Mouse (Mus musculus) ES-E14 (cell line): ENCODE measurements around the gene Dlx5. TPM values are rescaled to one million over a fixed set of nuclear protein-coding genes. Genes with fewer than 3 reads are reported as not detected.

ENCODE experiments used
- DNase-seq: peaks from one replicate; pipeline ENCODE4 v3.0.0-alpha.2; 2013; ENCODE audit warnings: low read depth, low spot score
- H3K27ac ChIP-seq: 2 replicates; pipeline ENCODE4 v1.5.1; 2012; ENCODE audit warnings: low read depth, mild to moderate bottlenecking, low read length, moderate library complexity, mixed read lengths; ENCODE audit not compliant: poor library complexity, insufficient read depth, severe bottlenecking
- H3K36me3 ChIP-seq: 2 replicates; pipeline ENCODE4 v1.6.1; 2012; ENCODE audit warnings: mild to moderate bottlenecking, low read length, moderate library complexity, mixed read lengths; ENCODE audit not compliant: control insufficient read depth, poor library complexity, insufficient read depth, severe bottlenecking
- H3K4me1 ChIP-seq, 2 experiments: fragments of 150-350 bp in 1 of 2; sonication (generic) in 1 of 2; 2 replicates each; pipeline ENCODE4 v1.6.1; 2012; ENCODE audit warnings: low read length in 2 of 2, mild to moderate bottlenecking in 1 of 2, mixed read lengths in 1 of 2; ENCODE audit not compliant: control insufficient read depth in 2 of 2, insufficient read depth in 2 of 2, poor library complexity in 1 of 2
- H3K4me3 ChIP-seq, 2 experiments: fragments of 150-350 bp in 1 of 2; sonication (generic) in 1 of 2; 2 replicates each; pipeline ENCODE4 v1.5.1; 2012; ENCODE audit warnings: low read length in 2 of 2, low read depth in 1 of 2, mild to moderate bottlenecking in 1 of 2, mixed read lengths in 1 of 2; ENCODE audit not compliant: insufficient read depth in 1 of 2, poor library complexity in 1 of 2, severe bottlenecking in 1 of 2
- H3K9ac ChIP-seq: 2 replicates; pipeline ENCODE4 v1.6.1; 2012; ENCODE audit warnings: low read depth, mild to moderate bottlenecking, low read length, mixed read lengths; ENCODE audit not compliant: poor library complexity, insufficient read depth, severe bottlenecking
- H3K9me3 ChIP-seq: fragments of 150-350 bp; sonication (generic); 2 replicates; pipeline ENCODE4 v1.6.1; 2012; ENCODE audit warnings: low read depth, mild to moderate bottlenecking, low read length; ENCODE audit not compliant: control insufficient read depth, insufficient read depth
- CHD2 ChIP-seq: IDR thresholded peaks from 2 replicates; pipeline ENCODE4 v1.6.1; 2014; ENCODE audit warnings: mild to moderate bottlenecking, low read depth, low read length, inconsistent platforms
- HCFC1 ChIP-seq: IDR thresholded peaks from 2 replicates; pipeline ENCODE4 v1.6.1; 2012; ENCODE audit warnings: low read length, inconsistent platforms, borderline replicate concordance; ENCODE audit not compliant: insufficient read depth
- MAFK ChIP-seq: IDR thresholded peaks from 2 replicates; pipeline ENCODE4 v1.6.1; 2014; ENCODE audit warnings: mild to moderate bottlenecking, low read depth, low read length, inconsistent platforms; ENCODE audit not compliant: insufficient read depth
- ZC3H11A ChIP-seq: IDR thresholded peaks from 2 replicates; pipeline ENCODE4 v1.6.1; 2012; ENCODE audit warnings: low read depth, mild to moderate bottlenecking, inconsistent platforms, low read length, borderline replicate concordance
- ZNF384 ChIP-seq: IDR thresholded peaks from 2 replicates; pipeline ENCODE4 v1.6.1; 2012; ENCODE audit warnings: low read depth, low read length, inconsistent platforms
- in situ Hi-C, 2 experiments: fragments of 600-800 bp; cut with MboI; formaldehyde crosslinking; loops; one replicate each; pipeline ENCODE4 v1.15.1; 2025; ENCODE audit warnings: low sequenced_read_pairs in 2 of 2, inconsistent platforms in 1 of 2; ENCODE audit not compliant: unreplicated experiment in 2 of 2
- total RNA-seq: library from RNA; depleted of rRNA; stranded (reverse); fragments of 300-350 nt; gene quantifications from 2 replicates; pipeline ENCODE4 v1.2.3, GENCODE M21; 2012; rRNA removed

Dlx5 gene
- total RNA-seq, 1 experiment = not detected

DNA sequence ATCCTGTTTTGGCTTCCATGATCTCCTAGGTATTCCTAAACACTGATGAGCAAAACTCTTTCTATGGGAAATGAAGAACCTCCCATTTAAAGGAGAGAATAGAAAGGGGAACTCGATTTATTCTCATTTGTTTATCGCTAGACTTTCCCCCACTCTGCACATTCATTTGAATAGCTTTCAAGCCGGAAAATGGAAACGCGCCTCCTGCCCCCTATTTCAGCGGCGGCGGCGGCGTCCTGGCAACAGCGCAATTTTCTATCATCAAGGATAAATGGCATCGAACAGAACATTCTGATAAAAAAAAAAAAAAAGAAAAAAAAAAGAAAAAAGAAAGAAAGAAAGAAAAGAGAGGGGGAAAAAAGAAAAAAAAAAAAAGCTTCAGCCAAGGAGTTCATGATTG lies 32.1 kb downstream of the Dlx5 start:
- no peaks in the 10 kb centered on the region for H3K9me3 ChIP-seq
- TF ChIP-seq CHD2 (no peak), HCFC1 (no peak), ZNF384 (no peak)
- DNase-seq = no peak
- in situ Hi-C loops = loop anchor here in 1 of 2 experiments (25.0 kb wide), 1 partner anchor 837 kb away; no protein-coding TSS in a partner anchor
- H3K27ac ChIP-seq = no peak overlapping the region
- no peak overlapping the region for H3K9ac ChIP-seq
- no peaks in the 10 kb centered on the region for H3K36me3 ChIP-seq
- no peak overlapping the region for H3K4me3 ChIP-seq
- no peaks in the 10 kb centered on the region for H3K4me1 ChIP-seq

- TF ChIP-seq CHD2 = no peak
- TF ChIP-seq MAFK = no peak
- no peak for TF ChIP-seq HCFC1
- TF ChIP-seq ZC3H11A = no peak
- TF ChIP-seq ZNF384 = no peak
- no peaks in the 10 kb centered on the region for H3K4me1 ChIP-seq
- no peak overlapping the region for H3K9ac ChIP-seq
- H3K36me3 ChIP-seq = no peaks in the 10 kb centered on the region
- no peak for DNase-seq
- no peaks in the 10 kb centered on the region for H3K9me3 ChIP-seq
- no peak overlapping the region for H3K27ac ChIP-seq
- in situ Hi-C loops = no loop called here
- no peak overlapping the region for H3K4me3 ChIP-seq
These were observed 33.3 kb downstream of the Dlx5 start for GRCm38 (mm10) chr6:6848541-6848940.

GRCm38 (mm10) chr6:6833301-6833700 lies 48.6 kb downstream of the Dlx5 start:
- Histone ChIP-seq H3K9me3 (no peaks in the 10 kb centered on the region), H3K4me3 (no peak overlapping the region), H3K36me3 (no peaks in the 10 kb centered on the region), H3K27ac (no peak overlapping the region), H3K4me1 (no peaks in the 10 kb centered on the region), H3K9ac (no peak overlapping the region)
- DNase-seq = no peak
- no peak for TF ChIP-seq MAFK
- no peak for TF ChIP-seq HCFC1
- TF ChIP-seq ZNF384 = no peak
- TF ChIP-seq CHD2 = no peak
- TF ChIP-seq ZC3H11A = no peak
- in situ Hi-C loops = no loop called here

GRCm38 (mm10) chr6:6830446-6830845 lies 51.4 kb downstream of the Dlx5 start:
- no peak for DNase-seq
- Histone ChIP-seq H3K9me3 (no peaks in the 10 kb centered on the region), H3K4me3 (no peak overlapping the region), H3K9ac (no peak overlapping the region), H3K27ac (no peak overlapping the region), H3K36me3 (no peaks in the 10 kb centered on the region), H3K4me1 (no peaks in the 10 kb centered on the region)
- in situ Hi-C loops = no loop called here
- TF ChIP-seq HCFC1 (no peak), MAFK (no peak), ZNF384 (no peak), ZC3H11A (no peak), CHD2 (no peak)

Other genes starting within 250 kb of the Dlx5 start
- gene Dlx6, start 18.8 kb downstream of the Dlx5 start, total RNA-seq = 0.21 TPM in 1 of 2 replicates, not detected in the other
- 2.6 and 3.3 TPM in 2 replicates for gene Sdhaf3, start 73.9 kb upstream of the Dlx5 start, total RNA-seq